Mouse (Mus musculus) embryonic facial prominence, embryonic 11.5 days (tissue): ENCODE data around the gene Eri3. TPM values are rescaled to one million over a fixed set of nuclear protein-coding genes. Genes with fewer than 3 reads are reported as not detected.
A peak's percentile ranks its signal among the peaks of the same experiment; 100 is the strongest.

Source experiments
- ATAC-seq: fragments of 200-750 bp; cut with Nextera tagmentation; replicated peaks from 2 replicates; pipeline ENCODE4 v1.8.0; 2017; ENCODE audit warnings: low read depth; ENCODE audit not compliant: insufficient number of reproducible peaks, low FRiP score, low TSS enrichment
- DNase-seq: peaks from one replicate; pipeline ENCODE4 v3.0.0-alpha.2; 2015; ENCODE audit warnings: low spot score
- H3K27ac ChIP-seq: fragments of 300-500 bp; sonication (generic); replicated peaks from 2 replicates; pipeline ENCODE4 v1.5.1; 2014; ENCODE audit warnings: mild to moderate bottlenecking, low read depth, low read length, control low read depth
- H3K27me3 ChIP-seq: fragments of 300-500 bp; sonication (generic); 2 replicates; pipeline ENCODE4 v1.6.1; 2014; ENCODE audit warnings: mild to moderate bottlenecking, low read length, moderate library complexity, mixed read lengths; ENCODE audit not compliant: control insufficient read depth, insufficient read depth
- H3K36me3 ChIP-seq: fragments of 300-500 bp; sonication (generic); replicated peaks from 2 replicates; pipeline ENCODE4 v1.6.1; 2014; ENCODE audit warnings: low read depth, mild to moderate bottlenecking, low read length, moderate library complexity, mixed read lengths; ENCODE audit not compliant: control insufficient read depth, insufficient read depth
- H3K4me1 ChIP-seq: fragments of 300-500 bp; sonication (generic); 2 replicates; pipeline ENCODE4 v1.6.1; 2014; ENCODE audit warnings: low read length, mixed read lengths; ENCODE audit not compliant: control insufficient read depth, insufficient read depth
- H3K4me2 ChIP-seq: fragments of 300-500 bp; sonication (generic); 2 replicates; pipeline ENCODE4 v1.6.1; 2014; ENCODE audit warnings: low read depth, mild to moderate bottlenecking, control low read depth, low read length, moderate library complexity
- H3K4me3 ChIP-seq: fragments of 300-500 bp; sonication (generic); 2 replicates; pipeline ENCODE4 v1.5.1; 2014; ENCODE audit warnings: low read depth, low read length, control low read depth
- H3K9ac ChIP-seq: fragments of 300-500 bp; sonication (generic); replicated peaks from 2 replicates; pipeline ENCODE4 v1.6.1; 2014; ENCODE audit warnings: mild to moderate bottlenecking, control low read depth, low read length
- H3K9me3 ChIP-seq: fragments of 300-500 bp; sonication (generic); replicated peaks from 2 replicates; pipeline ENCODE4 v1.6.1; 2016; ENCODE audit warnings: mild to moderate bottlenecking, low read length, inconsistent platforms, mixed read lengths; ENCODE audit not compliant: control insufficient read depth
- WGBS: fragments of 180-500 bp; shearing (Covaris S2); extraction: QIAGEN DNeasy Blood & Tissue Kit; methylation state at CpG from one replicate; pipeline ENCODE4 v1.1.7; 2014; 5-methylcytosine and 5-hydroxymethylcytosine counted together
- polyA plus RNA-seq: library from polyadenylated mRNA; unstranded; fragments of >200 nt; fragmentation: Nextera tagmentation; extraction: Ambion mirVana; gene quantifications from 2 replicates; pipeline ENCODE4 v1.2.1, GENCODE M21; 2014

Eri3 gene
- polyA plus RNA-seq, 1 experiment from 2014 or later = 112 TPM

GRCm38 (mm10) chr4:117551144-117552000, 1.2 kb downstream of the Eri3 start:
- 67% methylated on average over 8 of the region's 8 CpGs for WGBS
- H3K36me3 ChIP-seq = no peaks in the 10 kb centered on the region
- H3K4me2 ChIP-seq = peak overlapping the region; percentile 75
- no peaks in the 10 kb centered on the region for H3K9me3 ChIP-seq
- H3K4me3 ChIP-seq = peak overlapping the region; percentile 87
- no peaks in the 10 kb centered on the region for H3K27me3 ChIP-seq
- DNase-seq (no peak), ATAC-seq (no peak)
- no peak overlapping the region for H3K27ac ChIP-seq
- H3K4me1 ChIP-seq = no peaks in the 10 kb centered on the region
- H3K9ac ChIP-seq = peak overlapping the region; percentile 79

GRCm38 (mm10) chr4:117555495-117555894, 5.3 kb downstream of the Eri3 start:
- H3K4me2 ChIP-seq = no peak overlapping the region
- no peak overlapping the region for H3K27ac ChIP-seq
- DNase-seq = no peak
- H3K27me3 ChIP-seq = no peaks in the 10 kb centered on the region
- ATAC-seq = no peak
- H3K4me1 ChIP-seq = no peaks in the 10 kb centered on the region
- H3K4me3 ChIP-seq = no peak overlapping the region
- 53% methylated on average over 2 of the region's 2 CpGs for WGBS
- H3K36me3 ChIP-seq = no peaks in the 10 kb centered on the region
- H3K9ac ChIP-seq = no peak overlapping the region
- H3K9me3 ChIP-seq = no peaks in the 10 kb centered on the region

GRCm38 (mm10) chr4:117556372-117556771, 6.2 kb downstream of the Eri3 start:
- Histone ChIP-seq H3K4me3 (no peak overlapping the region), H3K4me1 (no peaks in the 10 kb centered on the region), H3K36me3 (no peaks in the 10 kb centered on the region), H3K9me3 (no peaks in the 10 kb centered on the region), H3K27ac (no peak overlapping the region), H3K27me3 (no peaks in the 10 kb centered on the region), H3K4me2 (no peak overlapping the region), H3K9ac (no peak overlapping the region)
- ATAC-seq (no peak), DNase-seq (no peak)
- 30% methylated on average over 5 of the region's 5 CpGs for WGBS

GRCm38 (mm10) chr4:117557068-117557645, 7.0 kb downstream of the Eri3 start:
- ATAC-seq (no peak), DNase-seq (no peak)
- H3K4me2 ChIP-seq = no peak overlapping the region
- no peaks in the 10 kb centered on the region for H3K4me1 ChIP-seq
- H3K27me3 ChIP-seq = no peaks in the 10 kb centered on the region
- WGBS = 83% methylated on average over 5 of the region's 5 CpGs
- no peak overlapping the region for H3K9ac ChIP-seq
- no peaks in the 10 kb centered on the region for H3K9me3 ChIP-seq
- H3K27ac ChIP-seq = no peak overlapping the region
- H3K36me3 ChIP-seq = no peaks in the 10 kb centered on the region
- no peak overlapping the region for H3K4me3 ChIP-seq

- H3K9ac ChIP-seq = no peak overlapping the region
- no peaks in the 10 kb centered on the region for H3K4me1 ChIP-seq
- no peak for DNase-seq
- 86% methylated on average over 9 of the region's 9 CpGs for WGBS
- ATAC-seq = no peak
- H3K27ac ChIP-seq = no peak overlapping the region
- no peaks in the 10 kb centered on the region for H3K27me3 ChIP-seq
- H3K9me3 ChIP-seq = no peaks in the 10 kb centered on the region
- H3K4me2 ChIP-seq = no peak overlapping the region
- no peaks in the 10 kb centered on the region; the same call in 1 of the 2 replicates for H3K36me3 ChIP-seq
- H3K4me3 ChIP-seq = no peak overlapping the region
These were observed 13.8 kb downstream of the Eri3 start for GRCm38 (mm10) chr4:117563967-117564366.

- Histone ChIP-seq H3K9me3 (no peaks in the 10 kb centered on the region), H3K4me3 (no peak overlapping the region), H3K27me3 (no peaks in the 10 kb centered on the region), H3K27ac (no peak overlapping the region), H3K4me2 (no peak overlapping the region), H3K4me1 (no peaks in the 10 kb centered on the region), H3K9ac (no peak overlapping the region), H3K36me3 (no peaks in the 10 kb centered on the region; the same call in 1 of the 2 replicates)
- no peak for DNase-seq
- WGBS = 28% methylated on average over 2 of the region's 2 CpGs
- no peak for ATAC-seq
These were observed 18.7 kb downstream of the Eri3 start for GRCm38 (mm10) chr4:117568846-117569245.

- no peak overlapping the region for H3K4me2 ChIP-seq
- no peak for DNase-seq
- H3K4me3 ChIP-seq = no peak overlapping the region
- H3K27ac ChIP-seq = no peak overlapping the region
- H3K9ac ChIP-seq = no peak overlapping the region
- no peaks in the 10 kb centered on the region for H3K27me3 ChIP-seq
- H3K4me1 ChIP-seq = no peaks in the 10 kb centered on the region
- no peak for ATAC-seq
- H3K36me3 ChIP-seq = no peaks in the 10 kb centered on the region; the same call in 1 of the 2 replicates
- WGBS = 62% methylated on average over 5 of the region's 5 CpGs
- H3K9me3 ChIP-seq = no peaks in the 10 kb centered on the region
These were observed 20.8 kb downstream of the Eri3 start for GRCm38 (mm10) chr4:117570964-117571363.

GRCm38 (mm10) chr4:117577579-117577978, 27.4 kb downstream of the Eri3 start:
- Histone ChIP-seq H3K9me3 (no peaks in the 10 kb centered on the region), H3K4me1 (no peaks in the 10 kb centered on the region), H3K4me2 (no peak overlapping the region), H3K27me3 (no peaks in the 10 kb centered on the region), H3K4me3 (no peak overlapping the region), H3K9ac (no peak overlapping the region), H3K27ac (no peak overlapping the region), H3K36me3 (no peaks in the 10 kb centered on the region)
- 96% methylated on average over 1 of the region's 1 CpGs for WGBS
- no peak for ATAC-seq
- DNase-seq = no peak
